Mouse (Mus musculus): ENCODE results near the gene Hoxd9. TPM values are rescaled to one million over a fixed set of nuclear protein-coding genes. Genes with fewer than 3 reads are reported as not detected.

Gene Hoxd9
- total and polyA plus RNA-seq, 3 experiments, result not detected

DNA sequence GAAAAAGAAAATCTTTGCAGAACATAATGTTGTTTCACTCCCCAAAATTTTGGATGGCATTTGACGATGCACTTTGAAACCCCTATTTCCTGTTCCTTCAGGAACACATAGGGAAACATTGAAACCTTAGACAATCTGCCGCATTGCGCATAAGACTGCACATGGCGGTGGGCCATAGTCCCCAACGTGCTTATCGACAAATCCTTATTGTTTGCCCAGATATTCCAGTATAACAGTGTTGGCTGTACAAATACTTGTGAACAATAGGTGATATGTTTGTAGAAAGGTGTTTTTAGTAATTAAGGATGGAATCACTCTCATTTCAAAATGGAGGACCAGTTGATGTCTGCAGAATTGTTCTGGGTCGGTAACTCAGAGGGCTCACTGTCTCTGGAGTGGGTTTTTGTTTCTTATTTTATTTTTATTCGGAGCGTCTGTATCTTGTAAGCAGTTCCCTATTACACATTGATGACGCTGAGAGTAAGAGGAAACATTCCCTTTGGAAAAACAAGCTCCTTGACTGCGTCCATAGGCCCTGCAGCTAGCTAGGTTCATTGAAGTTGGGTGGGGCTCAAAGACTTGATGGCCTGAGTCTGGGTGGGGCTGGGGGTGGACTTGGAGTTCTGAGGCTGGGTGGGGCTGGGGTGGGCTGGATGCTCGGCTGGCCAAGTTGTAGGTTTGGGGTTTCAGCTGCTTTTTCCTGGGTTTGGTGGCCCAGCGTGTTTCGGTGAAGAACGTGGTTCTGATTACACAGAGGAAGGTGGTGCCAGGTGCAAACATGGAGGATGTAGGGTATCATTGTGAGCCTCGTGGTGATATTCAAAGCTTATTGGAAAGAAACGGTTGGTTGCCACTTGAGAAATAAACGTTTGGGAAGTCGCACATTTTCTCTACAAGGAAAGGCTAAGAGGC is 16.0 kb downstream of the Hoxd9 start (continued):
- TF ChIP-seq IRF4 (IDR thresholded peaks at IDR 0.05; ENCODE audit: low read depth, low read length), result no peak

GRCm38 (mm10) chr2:74714156-74714789 is 16.7 kb downstream of the Hoxd9 start:
- no peak for DNase-seq (ENCODE audit: extremely low read depth)
- peaks cover 6 to 12% of the 10 kb centered on the region in 2 experiments; a peak in 3 of 4 replicates for H3K4me1 ChIP-seq (ENCODE audit: control insufficient read depth in 1 of 2, insufficient read depth in 2 of 2)
- dilution Hi-C loops (cut with MboI; ENCODE audit: extremely low pct_ligation_motif_present, extremely low pct_unique_long_range_greater_than_20kb, low sequenced_read_pairs) (no loop called here), in situ Hi-C loops (cut with MboI; ENCODE audit: low pct_ligation_motif_present, low pct_unique_long_range_greater_than_20kb, low sequenced_read_pairs) (loop anchor here (25.0 kb wide), 1 partner anchor 873 kb away; no protein-coding TSS in a partner anchor)
- H3K27me3 ChIP-seq (replicated peaks), result no peaks in the 10 kb centered on the region
- H3K4me2 ChIP-seq (ENCODE audit: insufficient read depth, low read depth, poor library complexity, severe bottlenecking), result no peak overlapping the region
- H3K79me2 ChIP-seq (replicated peaks; ENCODE audit: control insufficient read depth, extremely low read depth, insufficient read depth, poor library complexity, severe bottlenecking), result no peaks in the 10 kb centered on the region
- peaks cover 4% of the 10 kb centered on the region for H3K9me3 ChIP-seq (replicated peaks; ENCODE audit: low read length)
- TF ChIP-seq HCFC1 (IDR thresholded peaks at IDR 0.05; ENCODE audit: low read depth, low read length) (no peak), KAT2A (IDR thresholded peaks at IDR 0.05; ENCODE audit: insufficient replicate concordance, low read length) (no peak), SIN3A (IDR thresholded peaks at IDR 0.05; ENCODE audit: low read length) (no peak), BHLHE40 (IDR thresholded peaks at IDR 0.05; ENCODE audit: low read depth, low read length) (no peak), ELF1 (IDR thresholded peaks at IDR 0.05; ENCODE audit: low read depth, low read length) (no peak), MAFK (IDR thresholded peaks at IDR 0.05; ENCODE audit: insufficient replicate concordance, low read length) (no peak), TBP (conservative IDR thresholded peaks at IDR 0.05; ENCODE audit: low read depth, low read length) (no peak), NELFE (IDR thresholded peaks at IDR 0.05; ENCODE audit: low read depth, low read length) (no peak), ZKSCAN1 (IDR thresholded peaks at IDR 0.05; ENCODE audit: borderline replicate concordance, low read depth, low read length) (no peak), GABPA (IDR thresholded peaks at IDR 0.05; ENCODE audit: insufficient replicate concordance, low read depth, low read length) (no peak), RAD21 (IDR thresholded peaks at IDR 0.05; ENCODE audit: low read depth, low read length) (no peak), EP300 (IDR thresholded peaks at IDR 0.05; ENCODE audit: low read length) (no peak), JUND (conservative IDR thresholded peaks at IDR 0.05; ENCODE audit: low read depth, low read length) (no peak), CHD1 (IDR thresholded peaks at IDR 0.05; ENCODE audit: low read depth, low read length) (no peak), IRF4 (IDR thresholded peaks at IDR 0.05; ENCODE audit: low read depth, low read length) (no peak), CTCF (conservative IDR thresholded peaks at IDR 0.05 in 1 of 2, IDR thresholded peaks at IDR 0.05 in 1 of 2; ENCODE audit: low read depth in 2 of 2, low read length in 2 of 2) (no peak), ZNF384 (IDR thresholded peaks at IDR 0.05; ENCODE audit: low read depth, low read length) (no peak), MYC (IDR thresholded peaks at IDR 0.05; ENCODE audit: low read depth, low read length) (no peak)
- H3K36me3 ChIP-seq (replicated peaks in 1 of 2; ENCODE audit: control insufficient read depth in 1 of 2, insufficient read depth in 1 of 2, low read length in 1 of 2), result no peaks in the 10 kb centered on the region
- H3K27ac ChIP-seq (ENCODE audit: insufficient read depth, low read depth), result no peak overlapping the region
- H3K9ac ChIP-seq (ENCODE audit: insufficient read depth, low read depth), result no peak overlapping the region
- no peak overlapping the region for H3K4me3 ChIP-seq (replicated peaks in 1 of 3; ENCODE audit: low read depth in 2 of 3, low read length in 2 of 3, poor library complexity in 1 of 3)

Data from CH12.LX (cell line).